Mouse (Mus musculus) intestine, postnatal 0 days (tissue): Measurements from ENCODE around the gene Map3k5. TPM values are rescaled to one million over a fixed set of nuclear protein-coding genes. Genes with fewer than 3 reads are reported as not detected.
"Not testable (repeated sequence)": the region's sequence is repeated elsewhere in the genome, so short reads cannot be mapped to it uniquely, and the experiment has no call there.

Experiments used
- ATAC-seq: fragments of 200-750 bp; cut with Nextera tagmentation; 2 replicates; pipeline ENCODE4 v1.8.0; 2017; ENCODE audit warnings: mild to moderate bottlenecking, moderate TSS enrichment, moderate library complexity
- H3K27ac ChIP-seq: fragments of 300-500 bp; sonication (generic); 2 replicates; pipeline ENCODE4 v1.5.1; 2014; ENCODE audit warnings: mild to moderate bottlenecking, low read depth, low read length, moderate library complexity
- H3K27me3 ChIP-seq: fragments of 300-500 bp; sonication (generic); replicated peaks from 2 replicates; pipeline ENCODE4 v1.6.1; 2014; ENCODE audit warnings: low read length, mixed read lengths; ENCODE audit not compliant: control insufficient read depth, insufficient read depth
- H3K36me3 ChIP-seq: fragments of 300-500 bp; sonication (generic); 2 replicates; pipeline ENCODE4 v1.6.1; 2014; ENCODE audit warnings: mild to moderate bottlenecking, moderate library complexity; ENCODE audit not compliant: control insufficient read depth, insufficient read depth
- H3K4me1 ChIP-seq: fragments of 300-500 bp; sonication (generic); replicated peaks from 2 replicates; pipeline ENCODE4 v1.6.1; 2014; ENCODE audit warnings: antibody characterized with exemption, low read length, mixed read lengths; ENCODE audit not compliant: control insufficient read depth, insufficient read depth
- H3K4me2 ChIP-seq: fragments of 300-500 bp; sonication (generic); replicated peaks from 2 replicates; pipeline ENCODE4 v1.6.1; 2014; ENCODE audit warnings: low read depth, mild to moderate bottlenecking, moderate library complexity
- H3K4me3 ChIP-seq: fragments of 300-500 bp; sonication (generic); 2 replicates; pipeline ENCODE4 v1.5.1; 2014; ENCODE audit warnings: low read depth, low read length
- H3K9ac ChIP-seq: fragments of 300-500 bp; sonication (generic); 2 replicates; pipeline ENCODE4 v1.6.1; 2014; ENCODE audit warnings: mild to moderate bottlenecking, low read depth, low read length
- H3K9me3 ChIP-seq: fragments of 300-500 bp; sonication (generic); 2 replicates; pipeline ENCODE4 v1.6.1; 2016; ENCODE audit warnings: mixed run types; ENCODE audit not compliant: control insufficient read depth
- CTCF ChIP-seq: sonication (generic); IDR thresholded peaks from 2 replicates; pipeline ENCODE4 v1.5.1; 2016; ENCODE audit warnings: low read depth, mild to moderate bottlenecking, control low read depth, antibody characterized with exemption, moderate library complexity
- WGBS: fragments of 180-500 bp; shearing (Covaris S2); extraction: QIAGEN DNeasy Blood & Tissue Kit; methylation state at CpG from one replicate; pipeline ENCODE4 v1.1.7; 2014; 5-methylcytosine and 5-hydroxymethylcytosine counted together
- polyA plus RNA-seq: library from polyadenylated mRNA; unstranded; fragments of >200 nt; fragmentation: Nextera tagmentation; extraction: Ambion mirVana; gene quantifications from 2 replicates; pipeline ENCODE4 v1.2.1, GENCODE M21; 2015

Map3k5 gene
- polyA plus RNA-seq, 1 experiment from 2014 or later: 1.5 TPM

GRCm38 (mm10) chr10:19964105-19964504 is 29.8 kb downstream of the Map3k5 start:
- H3K27me3 ChIP-seq: no peaks in the 10 kb centered on the region
- H3K9me3 ChIP-seq: no peaks in the 10 kb centered on the region
- no peaks in the 10 kb centered on the region for H3K4me1 ChIP-seq
- 65% methylated on average over 4 of the region's 4 CpGs for WGBS
- no peak overlapping the region for H3K4me2 ChIP-seq
- no peak overlapping the region for H3K27ac ChIP-seq
- no peak overlapping the region for H3K9ac ChIP-seq
- ATAC-seq: no peak
- no peak overlapping the region for H3K4me3 ChIP-seq
- no peak for TF ChIP-seq CTCF
- H3K36me3 ChIP-seq: no peaks in the 10 kb centered on the region

- Histone ChIP-seq H3K9ac (no peak overlapping the region), H3K4me1 (no peaks in the 10 kb centered on the region), H3K27ac (no peak overlapping the region), H3K4me3 (no peak overlapping the region), H3K9me3 (no peaks in the 10 kb centered on the region), H3K27me3 (no peaks in the 10 kb centered on the region), H3K4me2 (no peak overlapping the region), H3K36me3 (no peaks in the 10 kb centered on the region)
- ATAC-seq: no peak
- 74% methylated on average over 6 of the region's 6 CpGs for WGBS
- no peak for TF ChIP-seq CTCF
Measured at GRCm38 (mm10) chr10:19966597-19966996, 32.3 kb downstream of the Map3k5 start.

- WGBS: 67% methylated on average over 8 of the region's 8 CpGs
- Histone ChIP-seq H3K9ac (no peak overlapping the region), H3K27me3 (no peaks in the 10 kb centered on the region), H3K4me1 (no peaks in the 10 kb centered on the region), H3K9me3 (no peaks in the 10 kb centered on the region), H3K4me3 (no peak overlapping the region), H3K27ac (no peak overlapping the region), H3K36me3 (no peaks in the 10 kb centered on the region), H3K4me2 (no peak overlapping the region)
- no peak for ATAC-seq
- no peak for TF ChIP-seq CTCF
Measured at GRCm38 (mm10) chr10:19968445-19968844, 34.2 kb downstream of the Map3k5 start.

- Histone ChIP-seq H3K9me3 (no peaks in the 10 kb centered on the region), H3K4me2 (no peak overlapping the region), H3K4me1 (no peaks in the 10 kb centered on the region), H3K27ac (no peak overlapping the region), H3K36me3 (no peaks in the 10 kb centered on the region), H3K4me3 (no peak overlapping the region), H3K9ac (no peak overlapping the region), H3K27me3 (no peaks in the 10 kb centered on the region)
- no peak for ATAC-seq
- WGBS: 81% methylated on average over 14 of the region's 14 CpGs
- TF ChIP-seq CTCF: no peak
Measured at GRCm38 (mm10) chr10:19969831-19970460, 35.7 kb downstream of the Map3k5 start.

GRCm38 (mm10) chr10:19971491-19971890 is 37.2 kb downstream of the Map3k5 start:
- not testable (repeated sequence) for H3K36me3 ChIP-seq, H3K4me3 ChIP-seq, H3K9ac ChIP-seq, H3K9me3 ChIP-seq, ATAC-seq, H3K27me3 ChIP-seq, H3K27ac ChIP-seq, H3K4me1 ChIP-seq, H3K4me2 ChIP-seq
- WGBS: 94% methylated on average over 6 of the region's 7 CpGs

- WGBS: 89% methylated on average over 12 of the region's 12 CpGs
- no peaks in the 10 kb centered on the region for H3K27me3 ChIP-seq
- H3K36me3 ChIP-seq: no peaks in the 10 kb centered on the region
- no peaks in the 10 kb centered on the region for H3K9me3 ChIP-seq
- no peak overlapping the region for H3K4me2 ChIP-seq
- H3K27ac ChIP-seq: no peak overlapping the region
- TF ChIP-seq CTCF: no peak
- H3K9ac ChIP-seq: no peak overlapping the region
- ATAC-seq: no peak
- H3K4me3 ChIP-seq: no peak overlapping the region
- no peaks in the 10 kb centered on the region for H3K4me1 ChIP-seq
Measured at GRCm38 (mm10) chr10:19973321-19974108, 39.2 kb downstream of the Map3k5 start.
